Mouse (Mus musculus) heart, adult 2 months (tissue): Measurements from ENCODE around the gene Irf3. TPM values are rescaled to one million over a fixed set of nuclear protein-coding genes. Genes with fewer than 3 reads are reported as not detected.

Source experiments
- DNase-seq, 2 experiments: peaks; one replicate each; pipeline ENCODE4 v3.0.0; 2021
- H3K27ac ChIP-seq: fragments of 200-600 bp; 2 replicates; pipeline ENCODE4 v1.8.1; 2022
- H3K27me3 ChIP-seq: fragments of 200-500 bp; 2 replicates; pipeline ENCODE4 v1.6.1; 2012; ENCODE audit warnings: mild to moderate bottlenecking, low read length, inconsistent platforms, mixed read lengths; ENCODE audit not compliant: control insufficient read depth, insufficient read depth
- H3K36me3 ChIP-seq: fragments of 200-500 bp; 2 replicates; pipeline ENCODE4 v1.6.1; 2012; ENCODE audit warnings: low read length, inconsistent platforms; ENCODE audit not compliant: control insufficient read depth, insufficient read depth
- H3K4me1 ChIP-seq: fragments of 200-500 bp; 2 replicates; pipeline ENCODE4 v1.6.1; 2011; ENCODE audit warnings: low read length; ENCODE audit not compliant: control insufficient read depth, insufficient read depth
- H3K4me3 ChIP-seq: fragments of 200-600 bp; 2 replicates; pipeline ENCODE4 v1.8.1; 2022
- H3K79me2 ChIP-seq: fragments of 200-500 bp; replicated peaks from 2 replicates; pipeline ENCODE4 v1.6.1; 2012; ENCODE audit warnings: mild to moderate bottlenecking, inconsistent platforms, low read length, moderate library complexity, mixed read lengths; ENCODE audit not compliant: control insufficient read depth, insufficient read depth
- H3K9ac ChIP-seq: fragments of 200-500 bp; 2 replicates; pipeline ENCODE4 v1.6.1; 2012; ENCODE audit warnings: low read depth, mild to moderate bottlenecking, control low read depth, inconsistent platforms, low read length, mixed read lengths
- CTCF ChIP-seq: fragments of 200-600 bp; IDR thresholded peaks from 2 replicates; pipeline ENCODE4 v1.8.1; 2022; ENCODE audit warnings: antibody characterized with exemption, mild to moderate bottlenecking, moderate library complexity
- EP300 ChIP-seq: fragments of 200-500 bp; IDR thresholded peaks from 2 replicates; pipeline ENCODE4 v1.6.1; 2011; ENCODE audit warnings: low read depth, low read length, control low read depth; ENCODE audit not compliant: insufficient read depth
- POLR2A ChIP-seq: fragments of 200-500 bp; IDR thresholded peaks from 2 replicates; pipeline ENCODE4 v1.6.1; 2011; ENCODE audit warnings: mild to moderate bottlenecking, low read depth, low read length, control low read depth; ENCODE audit not compliant: insufficient read depth
- WGBS: fragments of 180-500 bp; shearing (Covaris S2); methylation state at CpG from one replicate; pipeline ENCODE4 v1.1.7; 2018; 5-methylcytosine and 5-hydroxymethylcytosine counted together
- intact Hi-C: fragments of 180-260 bp; cut with DNase I; formaldehyde crosslinking; loops from one replicate; pipeline ENCODE4 v1.15.1; 2025
- polyA plus RNA-seq: library from polyadenylated mRNA; depleted of rRNA; stranded (reverse); fragments of >200 nt; gene quantifications from 2 replicates; pipeline ENCODE4 v1.2.3, GENCODE M21; 2012
- total RNA-seq, 2 experiments: library from RNA; stranded (reverse); gene quantifications; 2 replicates each; pipeline ENCODE4 v1.2.3; 2021

Irf3 gene
- total and polyA plus RNA-seq, 3 experiments = 24.4 to 55.6 (median 26.0) TPM

GRCm38 (mm10) chr7:45006503-45006902, 9.1 kb downstream of the Irf3 start:
- H3K27me3 ChIP-seq = no peaks in the 10 kb centered on the region
- H3K4me1 ChIP-seq = peaks cover 1% of the 10 kb centered on the region; the same call in 1 of the 2 replicates
- H3K9ac ChIP-seq = no peak overlapping the region
- no peak overlapping the region for H3K27ac ChIP-seq
- H3K4me3 ChIP-seq = no peak overlapping the region
- 91% methylated on average over 12 of the region's 12 CpGs for WGBS
- no peak for DNase-seq
- no peaks in the 10 kb centered on the region for H3K36me3 ChIP-seq
- no peak for TF ChIP-seq POLR2A
- no peaks in the 10 kb centered on the region; the same call in 1 of the 2 replicates for H3K79me2 ChIP-seq
- intact Hi-C loops = no loop called here

DNA sequence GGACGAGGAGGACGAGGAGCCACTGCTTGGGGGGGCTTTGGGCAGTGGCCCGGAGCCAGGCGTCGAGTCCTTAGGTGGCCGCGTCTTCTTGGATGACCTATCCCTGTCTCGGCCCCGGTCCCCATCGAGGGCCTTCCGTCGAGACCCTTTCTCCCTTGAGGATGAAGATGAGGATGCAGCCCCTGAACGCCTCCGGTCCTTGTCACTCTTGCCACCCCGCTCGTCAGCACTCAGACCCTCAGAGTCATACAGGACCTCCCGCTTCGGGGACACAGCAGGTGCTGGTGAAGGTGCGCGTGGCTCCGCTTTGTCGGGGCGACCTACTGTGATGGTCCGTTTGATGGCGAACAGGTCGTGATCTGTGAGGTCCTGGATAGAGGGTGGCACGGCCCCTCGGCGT, 9.7 kb downstream of the Irf3 start:
- WGBS = 93% methylated on average over 29 of the region's 29 CpGs
- DNase-seq = no peak
- H3K4me3 ChIP-seq = no peak overlapping the region
- H3K4me1 ChIP-seq = peaks cover 1% of the 10 kb centered on the region; the same call in 1 of the 2 replicates
- no peaks in the 10 kb centered on the region for H3K27me3 ChIP-seq
- H3K79me2 ChIP-seq = no peaks in the 10 kb centered on the region; the same call in none of the 2 replicates
- intact Hi-C loops = no loop called here
- TF ChIP-seq EP300 = no peak
- TF ChIP-seq CTCF = no peak
- no peak for TF ChIP-seq POLR2A
- H3K27ac ChIP-seq = no peak overlapping the region
- H3K9ac ChIP-seq = no peak overlapping the region
- H3K36me3 ChIP-seq = no peaks in the 10 kb centered on the region

GRCm38 (mm10) chr7:45007846-45008245, 10.4 kb downstream of the Irf3 start:
- Histone ChIP-seq H3K36me3 (no peaks in the 10 kb centered on the region), H3K4me1 (peaks cover 1% of the 10 kb centered on the region; the same call in 1 of the 2 replicates), H3K9ac (no peak overlapping the region), H3K79me2 (no peaks in the 10 kb centered on the region; the same call in none of the 2 replicates), H3K27ac (no peak overlapping the region), H3K4me3 (no peak overlapping the region), H3K27me3 (no peaks in the 10 kb centered on the region)
- WGBS = 94% methylated on average over 30 of the region's 30 CpGs
- DNase-seq = no peak
- intact Hi-C loops = no loop called here
- TF ChIP-seq CTCF (no peak), POLR2A (no peak), EP300 (no peak)

DNA sequence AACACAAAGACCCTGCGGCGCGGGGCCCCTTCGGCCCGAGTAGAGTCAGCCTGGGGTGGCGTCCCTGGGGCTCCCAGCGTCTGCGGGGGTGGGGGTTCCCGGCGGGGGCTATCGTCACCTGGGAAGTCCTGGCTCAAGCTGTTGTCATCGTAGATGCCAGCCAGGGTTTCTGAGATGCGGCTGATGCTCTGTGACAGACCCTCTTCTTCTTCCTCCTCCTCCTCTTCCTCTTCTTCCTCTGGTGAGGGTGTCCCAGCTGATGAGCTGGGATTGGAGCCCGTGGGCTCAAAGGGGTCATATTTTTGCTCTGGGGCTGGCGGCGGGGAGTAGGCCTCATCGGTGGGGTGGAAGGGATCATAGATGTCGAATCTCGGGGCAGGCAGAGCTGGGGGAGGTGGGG, 11.0 kb downstream of the Irf3 start:
- Histone ChIP-seq H3K27me3 (no peaks in the 10 kb centered on the region), H3K27ac (no peak overlapping the region), H3K4me3 (no peak overlapping the region), H3K4me1 (peaks cover 1% of the 10 kb centered on the region; the same call in 1 of the 2 replicates), H3K79me2 (no peaks in the 10 kb centered on the region; the same call in none of the 2 replicates), H3K9ac (no peak overlapping the region), H3K36me3 (no peaks in the 10 kb centered on the region)
- TF ChIP-seq POLR2A (no peak), EP300 (no peak), CTCF (no peak)
- WGBS = 92% methylated on average over 19 of the region's 19 CpGs
- intact Hi-C loops = no loop called here
- DNase-seq = no peak

DNA sequence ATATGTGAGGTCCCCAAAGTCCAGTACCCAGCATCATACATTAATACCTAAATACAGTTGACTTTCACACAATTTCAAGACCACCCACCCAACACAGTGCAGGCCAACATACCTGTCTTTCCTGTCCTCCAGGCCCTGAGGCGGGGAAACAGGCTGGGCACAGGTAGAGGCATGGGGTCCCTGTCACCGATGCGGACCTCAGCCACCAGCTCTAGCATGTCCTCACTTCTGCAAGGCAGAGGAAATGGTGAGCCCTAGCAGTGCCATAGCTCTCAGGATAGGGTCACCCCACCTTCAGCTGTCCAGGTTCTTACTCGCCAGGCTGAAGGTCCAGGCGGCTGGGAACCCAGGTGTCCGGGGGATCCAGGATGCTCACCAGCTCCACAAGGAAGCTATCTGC, 14.6 kb downstream of the Irf3 start:
- H3K4me3 ChIP-seq = no peak overlapping the region
- no peak for DNase-seq
- H3K27me3 ChIP-seq = no peaks in the 10 kb centered on the region
- peaks cover 1% of the 10 kb centered on the region; the same call in 1 of the 2 replicates for H3K79me2 ChIP-seq
- no peaks in the 10 kb centered on the region for H3K36me3 ChIP-seq
- intact Hi-C loops = no loop called here
- no peak overlapping the region for H3K27ac ChIP-seq
- H3K9ac ChIP-seq = no peak overlapping the region
- TF ChIP-seq CTCF = no peak
- no peak for TF ChIP-seq EP300
- no peak for TF ChIP-seq POLR2A
- 95% methylated on average over 6 of the region's 6 CpGs for WGBS
- H3K4me1 ChIP-seq = 0 out of 2 replicates have a peak, but pooled peaks cover 1% of the 10 kb centered on the region

DNA sequence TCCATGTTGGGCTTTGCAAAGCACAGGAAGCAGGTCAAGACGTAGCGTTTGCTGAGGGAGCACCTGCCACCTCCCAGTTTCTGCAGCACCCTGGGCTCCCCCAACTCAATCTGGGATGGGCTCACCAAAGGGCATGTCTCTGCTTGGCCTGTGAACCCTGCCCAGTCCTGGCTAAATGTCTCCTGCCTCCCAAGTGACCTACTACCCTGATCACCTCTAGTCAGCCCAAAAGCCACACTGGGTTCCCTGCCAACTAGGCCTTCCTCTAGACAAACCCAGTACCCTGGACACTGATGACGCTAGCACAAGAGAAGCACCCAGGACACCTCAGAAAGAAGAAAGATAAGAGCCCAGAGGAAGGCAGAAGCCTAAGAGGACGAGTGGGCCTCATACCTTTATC, 15.4 kb downstream of the Irf3 start:
- intact Hi-C loops = no loop called here
- DNase-seq = no peak
- 72% methylated on average over 4 of the region's 4 CpGs for WGBS
- Histone ChIP-seq H3K4me3 (no peak overlapping the region), H3K4me1 (0 out of 2 replicates have a peak, but pooled peaks cover 1% of the 10 kb centered on the region), H3K9ac (no peak overlapping the region), H3K27ac (no peak overlapping the region), H3K27me3 (no peaks in the 10 kb centered on the region), H3K36me3 (no peaks in the 10 kb centered on the region), H3K79me2 (peaks cover 1% of the 10 kb centered on the region; the same call in 1 of the 2 replicates)
- TF ChIP-seq EP300 (no peak), CTCF (no peak), POLR2A (no peak)
